Mouse (Mus musculus) C2C12 (cell line): ENCODE data around the gene Wdr90. TPM values are rescaled to one million over a fixed set of nuclear protein-coding genes. Genes with fewer than 3 reads are reported as not detected.

Experiments
- H3K27me3 ChIP-seq: one replicate; pipeline ENCODE4 v1.6.1; 2011; ENCODE audit not compliant: control insufficient read depth, insufficient read depth, insufficient read length
- H3K36me3 ChIP-seq: one replicate; pipeline ENCODE4 v1.6.1; 2011; ENCODE audit not compliant: control insufficient read depth, insufficient read depth
- H3K4me3 ChIP-seq: one replicate; pipeline ENCODE4 v1.5.1; 2011; ENCODE audit warnings: mild to moderate bottlenecking, control low read depth; ENCODE audit not compliant: poor library complexity, insufficient read depth, severe bottlenecking
- H3K79me2 ChIP-seq: one replicate; pipeline ENCODE4 v1.6.1; 2011; ENCODE audit not compliant: control insufficient read depth, insufficient read depth
- H3K79me3 ChIP-seq: one replicate; pipeline ENCODE4 v1.6.1; 2011; ENCODE audit warnings: low read depth, control low read depth
- H3ac ChIP-seq: one replicate; pipeline ENCODE3; 2011; ENCODE audit warnings: low read depth; ENCODE audit not compliant: control insufficient read depth, insufficient read length
- CEBPB ChIP-seq: IDR thresholded peaks from one replicate; pipeline ENCODE4 v1.6.1; 2011; ENCODE audit warnings: low read depth, mild to moderate bottlenecking, control low read depth, moderate library complexity
- CTCF ChIP-seq: IDR thresholded peaks from one replicate; pipeline ENCODE4 v1.5.1; 2011; ENCODE audit not compliant: control insufficient read depth, insufficient read depth, insufficient read length
- FOSL1 ChIP-seq: IDR thresholded peaks from one replicate; pipeline ENCODE4 v1.8.0; 2011; ENCODE audit warnings: mild to moderate bottlenecking, low read length; ENCODE audit not compliant: poor library complexity, insufficient read depth, severe bottlenecking
- MAX ChIP-seq: IDR thresholded peaks from one replicate; pipeline ENCODE4 v1.6.1; 2011; ENCODE audit warnings: mild to moderate bottlenecking, control low read depth
- MYOD1 ChIP-seq: IDR thresholded peaks from one replicate; pipeline ENCODE4 v1.6.1; 2011; ENCODE audit warnings: low read depth; ENCODE audit not compliant: control insufficient read depth, insufficient read length
- MYOG ChIP-seq: IDR thresholded peaks from one replicate; pipeline ENCODE4 v1.6.1; 2011; ENCODE audit not compliant: control insufficient read depth, insufficient read length; ENCODE audit errors: extremely low read depth
- USF1 ChIP-seq: IDR thresholded peaks from one replicate; pipeline ENCODE4 v1.6.1; 2011; ENCODE audit warnings: low read depth, mild to moderate bottlenecking, control low read depth, moderate library complexity
- polyA plus RNA-seq: library from polyadenylated mRNA; unstranded; fragments of >200 nt; fragmentation: generic; extraction: Trizol; gene quantifications from one replicate; pipeline ENCODE4 v1.2.1, GENCODE M21; 2012; ENCODE audit warnings: missing spikeins

The Wdr90 gene
- polyA plus RNA-seq, 1 experiment, result 16.7 TPM

DNA sequence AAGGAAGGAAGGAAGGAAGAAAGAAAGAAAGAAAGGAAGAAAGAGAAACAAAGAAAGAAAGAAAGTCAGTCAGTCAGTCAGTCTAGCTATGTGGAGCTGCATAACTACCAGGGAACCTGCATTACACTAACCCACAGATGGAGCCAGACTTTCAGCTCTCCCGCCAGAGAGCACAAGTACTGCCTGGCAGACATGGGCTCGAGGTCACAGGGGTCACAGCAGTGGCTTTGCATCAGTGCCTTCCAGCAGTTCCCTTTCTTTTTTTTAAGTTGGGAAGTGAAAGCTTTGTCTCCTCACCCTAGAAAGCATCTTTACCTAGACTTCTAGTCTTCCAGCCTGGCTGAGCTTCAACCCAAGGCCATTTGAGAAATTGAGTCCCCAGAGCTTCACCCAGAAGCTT lies 34.1 kb upstream of the Wdr90 start:
- H3K79me3 ChIP-seq, result no peaks in the 10 kb centered on the region
- H3K36me3 ChIP-seq, result peaks cover 2% of the 10 kb centered on the region
- H3K4me3 ChIP-seq, result no peak overlapping the region
- H3ac ChIP-seq, result no peak overlapping the region
- H3K79me2 ChIP-seq, result peaks cover 6% of the 10 kb centered on the region
- H3K27me3 ChIP-seq, result no peaks in the 10 kb centered on the region
- TF ChIP-seq CEBPB (no peak), MAX (no peak), MYOG (no peak), FOSL1 (no peak), USF1 (no peak), MYOD1 (no peak), CTCF (no peak)

DNA sequence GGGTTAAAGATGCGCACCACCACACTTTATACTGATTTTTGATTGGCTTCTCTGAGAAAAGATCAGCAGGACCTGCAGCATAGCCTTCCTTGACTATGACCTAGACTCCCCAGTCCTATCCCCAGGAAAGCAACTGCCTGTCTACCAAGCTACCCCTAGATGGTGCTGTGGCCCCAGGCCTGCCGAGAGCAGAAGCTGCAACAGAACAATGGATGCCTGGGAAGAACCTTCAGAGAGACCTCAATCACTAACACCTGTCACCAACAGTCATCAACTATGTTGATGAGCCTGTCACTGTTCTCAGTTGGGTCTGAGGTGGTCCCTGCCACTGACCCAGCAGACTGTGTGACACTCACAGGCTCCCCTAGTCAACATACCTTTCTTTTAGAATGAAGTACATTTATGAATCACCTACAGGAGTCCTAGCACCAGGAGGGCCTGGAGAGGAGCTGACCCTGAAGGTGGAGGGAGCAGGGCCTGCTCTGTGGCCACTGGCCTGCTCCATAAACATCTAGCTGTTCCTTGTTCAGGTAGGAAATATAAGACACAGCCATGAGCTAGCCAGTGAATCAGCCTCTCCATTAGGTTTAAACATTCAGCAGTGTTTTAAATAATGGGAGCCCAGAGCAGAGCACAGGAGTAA lies 32.8 kb upstream of the Wdr90 start:
- Histone ChIP-seq H3K79me2 (peaks cover 6% of the 10 kb centered on the region), H3K36me3 (no peaks in the 10 kb centered on the region), H3K79me3 (no peaks in the 10 kb centered on the region), H3K27me3 (no peaks in the 10 kb centered on the region), H3ac (no peak overlapping the region), H3K4me3 (no peak overlapping the region)
- TF ChIP-seq FOSL1 (no peak), MAX (no peak), USF1 (no peak), CTCF (peak; percentile 78), MYOG (no peak), CEBPB (no peak), MYOD1 (peak; percentile 81)

DNA sequence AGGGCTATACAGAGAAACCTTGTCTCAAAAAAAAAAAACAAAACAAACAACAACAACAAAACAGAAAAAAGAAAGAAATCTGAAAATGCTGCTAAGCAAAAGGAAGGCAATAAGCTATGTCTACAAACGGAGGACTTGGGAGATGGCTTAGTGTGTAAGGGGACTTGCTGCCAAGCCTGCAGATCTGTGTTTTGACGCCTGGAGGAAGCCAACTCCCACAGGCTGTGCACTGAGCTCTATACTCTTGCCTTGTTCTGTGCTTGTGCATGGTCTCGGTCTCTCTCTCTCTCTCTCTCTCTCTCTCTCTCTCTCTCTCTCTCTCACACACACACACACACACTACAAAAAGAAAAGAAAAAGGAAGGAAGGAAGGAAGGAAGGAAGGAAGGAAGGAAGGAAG lies 27.5 kb upstream of the Wdr90 start:
- Histone ChIP-seq H3ac (no peak overlapping the region), H3K36me3 (peaks cover 2% of the 10 kb centered on the region), H3K79me3 (no peaks in the 10 kb centered on the region), H3K4me3 (no peak overlapping the region), H3K27me3 (no peaks in the 10 kb centered on the region), H3K79me2 (peaks cover 5% of the 10 kb centered on the region)
- TF ChIP-seq USF1, result no peak
- TF ChIP-seq CEBPB, result no peak
- TF ChIP-seq MYOD1, result no peak
- TF ChIP-seq MAX, result no peak
- no peak for TF ChIP-seq FOSL1
- no peak for TF ChIP-seq MYOG
- no peak for TF ChIP-seq CTCF

DNA sequence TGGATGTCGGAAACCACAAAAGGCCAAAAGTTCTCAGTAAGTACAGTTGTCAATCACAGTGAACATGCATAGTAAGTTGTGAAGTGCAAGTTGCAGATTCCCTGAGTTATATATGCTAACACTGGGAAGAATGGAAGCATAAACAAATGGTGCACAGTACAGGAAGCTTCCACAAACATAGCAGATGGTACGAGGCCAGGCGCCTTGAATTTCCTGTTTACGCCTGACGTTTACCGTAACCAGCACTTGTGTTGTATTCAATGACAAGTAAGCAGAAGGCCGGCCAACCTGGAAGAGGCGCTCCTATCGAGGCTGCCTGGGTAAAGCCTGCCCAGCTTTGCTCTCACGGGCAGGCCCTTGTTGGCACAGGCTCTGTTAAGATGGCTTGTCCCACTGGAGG lies 26.2 kb upstream of the Wdr90 start:
- Histone ChIP-seq H3ac (no peak overlapping the region), H3K36me3 (peaks cover 8% of the 10 kb centered on the region), H3K79me3 (no peaks in the 10 kb centered on the region), H3K4me3 (no peak overlapping the region), H3K27me3 (no peaks in the 10 kb centered on the region), H3K79me2 (no peaks in the 10 kb centered on the region)
- TF ChIP-seq CTCF, result no peak
- no peak for TF ChIP-seq USF1
- TF ChIP-seq MYOG, result no peak
- no peak for TF ChIP-seq CEBPB
- no peak for TF ChIP-seq FOSL1
- no peak for TF ChIP-seq MAX
- no peak for TF ChIP-seq MYOD1

DNA sequence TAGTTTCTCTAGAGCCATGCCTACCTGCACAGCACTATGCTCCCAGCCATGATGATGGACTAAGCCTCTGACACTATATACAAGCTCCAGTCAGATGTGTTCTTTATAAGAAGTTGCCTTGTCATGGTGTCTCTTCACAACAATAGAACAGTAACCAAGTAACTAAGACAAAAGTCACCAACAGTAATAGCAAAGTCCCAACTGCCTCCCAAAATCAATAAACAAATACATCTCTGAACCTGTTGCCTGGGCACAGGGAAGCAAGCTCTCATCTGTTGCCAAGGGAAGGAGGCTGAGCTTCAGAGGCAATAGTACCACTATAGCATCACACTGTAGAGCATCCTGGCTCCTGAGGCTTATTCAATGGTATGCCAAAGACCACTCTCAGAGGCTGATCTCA lies 25.5 kb upstream of the Wdr90 start:
- Histone ChIP-seq H3K79me2 (no peaks in the 10 kb centered on the region), H3K36me3 (peaks cover 8% of the 10 kb centered on the region), H3K27me3 (no peaks in the 10 kb centered on the region), H3ac (no peak overlapping the region), H3K4me3 (no peak overlapping the region), H3K79me3 (no peaks in the 10 kb centered on the region)
- TF ChIP-seq MYOD1 (no peak), MAX (no peak), CEBPB (no peak), USF1 (no peak), FOSL1 (no peak), MYOG (no peak), CTCF (no peak)

DNA sequence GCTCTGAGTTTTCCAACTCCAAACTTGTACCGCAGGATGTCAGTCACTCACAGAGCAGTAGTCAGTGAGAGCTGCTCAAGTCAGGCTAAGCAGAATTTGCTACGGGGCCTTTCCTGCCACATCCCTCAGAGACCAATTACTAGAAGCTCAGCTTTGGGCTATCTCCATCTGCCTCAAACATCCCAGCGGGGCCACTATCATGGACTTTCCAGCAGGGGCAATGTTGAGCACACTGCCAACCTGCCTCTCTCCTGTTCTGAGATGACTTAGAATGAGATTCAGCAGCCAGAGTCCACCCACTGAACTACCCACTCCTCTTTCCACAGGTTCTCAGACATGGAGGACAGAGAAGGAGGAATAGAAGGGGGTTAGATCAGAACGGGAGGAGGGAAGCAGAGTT lies 24.3 kb upstream of the Wdr90 start:
- no peak overlapping the region for H3ac ChIP-seq
- TF ChIP-seq CEBPB, result no peak
- no peak for TF ChIP-seq MYOD1
- TF ChIP-seq MYOG, result no peak
- TF ChIP-seq CTCF, result no peak
- no peak for TF ChIP-seq MAX
- no peak for TF ChIP-seq FOSL1
- TF ChIP-seq USF1, result no peak

DNA sequence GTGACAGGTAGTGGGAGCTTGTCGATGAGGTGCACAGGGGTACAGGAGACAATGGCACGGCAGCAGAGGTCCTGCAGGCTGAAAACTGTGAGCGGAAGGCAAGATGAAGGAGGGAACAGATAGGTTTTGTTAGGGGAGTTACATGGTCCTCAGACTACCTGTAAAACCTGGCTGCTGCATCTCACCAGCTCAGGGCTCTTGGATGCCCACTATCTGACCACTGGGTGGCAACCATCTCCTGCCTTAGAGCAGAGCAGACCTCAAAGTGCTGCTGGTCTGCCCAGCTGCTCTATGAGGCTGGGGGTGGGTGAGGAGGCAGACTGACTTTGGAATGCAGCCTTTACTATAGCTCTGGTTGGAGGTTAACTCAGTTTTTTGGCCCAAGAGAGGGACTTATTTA lies 22.5 kb upstream of the Wdr90 start:
- no peak overlapping the region for H3ac ChIP-seq
- no peaks in the 10 kb centered on the region for H3K79me3 ChIP-seq
- no peaks in the 10 kb centered on the region for H3K79me2 ChIP-seq
- no peak overlapping the region for H3K4me3 ChIP-seq
- H3K27me3 ChIP-seq, result no peaks in the 10 kb centered on the region
- peaks cover 13% of the 10 kb centered on the region for H3K36me3 ChIP-seq
- TF ChIP-seq CEBPB (no peak), MYOG (no peak), USF1 (no peak), CTCF (no peak), MYOD1 (no peak), MAX (no peak), FOSL1 (no peak)

More for the DNA sequence above, 24.3 kb upstream of the Wdr90 start:
- no peak overlapping the region for H3K4me3 ChIP-seq
- no peaks in the 10 kb centered on the region for H3K27me3 ChIP-seq
- peaks cover 13% of the 10 kb centered on the region for H3K36me3 ChIP-seq
- no peaks in the 10 kb centered on the region for H3K79me3 ChIP-seq
- H3K79me2 ChIP-seq, result no peaks in the 10 kb centered on the region
